Mouse (Mus musculus) C2C12 (cell line): ENCODE results near the gene Kif26a.

Experiments used
- CTCF ChIP-seq: IDR thresholded peaks from one replicate; pipeline ENCODE4 v1.5.1; 2011; ENCODE audit not compliant: control insufficient read depth, insufficient read depth, insufficient read length
- FOSL1 ChIP-seq: IDR thresholded peaks from one replicate; pipeline ENCODE4 v1.8.0; 2011; ENCODE audit warnings: mild to moderate bottlenecking, low read length; ENCODE audit not compliant: poor library complexity, insufficient read depth, severe bottlenecking
- MAX ChIP-seq: IDR thresholded peaks from one replicate; pipeline ENCODE4 v1.6.1; 2011; ENCODE audit warnings: mild to moderate bottlenecking, control low read depth
- MYOD1 ChIP-seq: IDR thresholded peaks from one replicate; pipeline ENCODE4 v1.6.1; 2011; ENCODE audit warnings: low read depth; ENCODE audit not compliant: control insufficient read depth, insufficient read length

DNA sequence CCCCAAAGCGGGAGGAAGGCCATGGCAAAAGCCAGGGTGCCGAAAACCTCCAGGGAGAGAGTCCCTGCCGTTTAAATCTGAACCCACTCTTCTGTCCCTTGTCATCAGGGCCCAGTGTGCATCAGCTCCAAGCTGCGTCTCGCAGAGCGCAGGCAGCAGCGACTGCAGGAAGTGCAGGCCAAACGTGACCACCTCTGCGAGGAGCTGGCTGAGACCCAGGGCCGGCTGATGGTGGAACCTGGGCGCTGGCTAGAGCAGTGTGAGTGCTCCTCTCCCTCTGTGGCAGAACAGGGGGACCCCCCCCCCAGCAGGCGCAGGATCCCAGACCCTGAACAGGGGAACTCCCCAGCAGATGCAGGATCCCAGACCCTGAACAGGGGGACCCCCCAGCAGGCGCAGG, 33.7 kb downstream of the Kif26a start:
- TF ChIP-seq FOSL1 (no peak), CTCF (no peak), MAX (no peak), MYOD1 (no peak)
